Mouse (Mus musculus): Measurements from ENCODE around the gene Adarb1.

DNA sequence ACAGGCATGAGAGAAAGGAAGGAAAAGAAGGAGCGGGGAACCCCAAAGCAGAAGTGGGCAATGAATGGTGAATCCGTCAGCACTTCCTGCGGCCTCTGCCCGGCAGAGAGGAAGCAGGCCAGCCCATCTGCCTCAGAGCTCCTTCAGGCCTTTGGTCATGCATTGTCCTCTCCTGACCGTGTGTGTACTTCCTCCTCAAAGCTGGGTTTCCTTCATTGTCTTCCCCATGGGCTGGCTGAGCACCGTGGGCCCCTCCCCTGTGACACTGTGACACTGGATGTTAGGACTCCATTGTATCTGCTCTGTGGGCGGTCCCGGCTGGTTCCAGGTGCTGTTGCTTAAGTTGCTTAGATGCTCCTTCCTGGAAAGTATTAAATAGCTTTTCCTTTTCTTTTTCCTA, 151.8 kb downstream of the Adarb1 start:
- TF ChIP-seq E2F4 (IDR thresholded peaks at IDR 0.05; ENCODE audit: insufficient read depth) (no peak), POLR2A (IDR thresholded peaks at IDR 0.05; ENCODE audit: insufficient read length, low read depth) (no peak), POLR2AphosphoS2 (IDR thresholded peaks at IDR 0.05; ENCODE audit: insufficient read length, low read depth) (no peak), TCF3 (IDR thresholded peaks at IDR 0.05; ENCODE audit: insufficient read length, low read depth) (no peak), MYOD1 (IDR thresholded peaks at IDR 0.05; ENCODE audit: control insufficient read depth in 1 of 3, insufficient read length in 2 of 3, low read depth in 2 of 3) (no peak), SRF (IDR thresholded peaks at IDR 0.05; ENCODE audit: control insufficient read depth, insufficient read length, low read depth) (no peak), MAX (IDR thresholded peaks at IDR 0.05; ENCODE audit: low read depth) (no peak), CEBPB (IDR thresholded peaks at IDR 0.05; ENCODE audit: insufficient read depth, poor library complexity, severe bottlenecking) (no peak), USF1 (IDR thresholded peaks at IDR 0.05; ENCODE audit: low read depth) (no peak), TCF12 (IDR thresholded peaks at IDR 0.05; ENCODE audit: insufficient read depth, poor library complexity, severe bottlenecking) (no peak), MYOG (IDR thresholded peaks at IDR 0.05; ENCODE audit: control insufficient read depth in 1 of 3, insufficient read depth in 1 of 3, insufficient read length in 2 of 3, low read depth in 2 of 3) (no peak)

Measured in myocyte (in vitro differentiated cells).